Mouse (Mus musculus) B cell, adult 62 days (primary cell): ENCODE measurements around the gene Ddx52. TPM values are rescaled to one million over a fixed set of nuclear protein-coding genes. Genes with fewer than 3 reads are reported as not detected.

Experiments used
- total RNA-seq: library from RNA; stranded (reverse); gene quantifications from 4 replicates; pipeline ENCODE4 v1.2.4, GENCODE M21; 2023

The Ddx52 gene
- total RNA-seq, result 33.2 to 38.1 TPM (median 37.4 TPM) in 4 replicates

GRCm38 (mm10) chr11:83941950-83942840, at the start of gene Ddx52:
TSS of gene Ddx52 (plus strand) at chr11:83942062.

GRCm38 (mm10) chr11:83963991-83964921, 22.4 kb downstream of the Ddx52 start, which contains the start of gene Synrg:
TSS of gene Synrg (plus strand) at chr11:83964428.

Other genes with a start within 250 kb of the Ddx52 start
- gene Wfdc17, start 238.1 kb upstream of the Ddx52 start, total RNA-seq, result 3.6 to 7.1 TPM (median 5.4 TPM) in 4 replicates
- 1.1 TPM in 1 of 4 replicates, not detected in the others for gene Wfdc18, start 233.0 kb upstream of the Ddx52 start, total RNA-seq
- 3.1 to 4.4 TPM (median 3.8 TPM) in 4 replicates for gene Wfdc21, start 195.1 kb upstream of the Ddx52 start, total RNA-seq
- gene Heatr6, start 188.4 kb upstream of the Ddx52 start, total RNA-seq, result 47.9 to 61.6 TPM (median 54.1 TPM) in 4 replicates
- gene Hnf1b, start 92.0 kb upstream of the Ddx52 start, total RNA-seq, result 0.22 to 0.95 TPM (median 0.42 TPM) in 4 replicates
- gene Synrg, start 22.4 kb downstream of the Ddx52 start, total RNA-seq, result 67.3 to 86.0 TPM (median 71.4 TPM) in 4 replicates
- gene Dusp14, start 127.2 kb downstream of the Ddx52 start, total RNA-seq, result 0.57 to 1.5 TPM (median 1.1 TPM) in 3 of 4 replicates, not detected in the other
- 6.6 to 10.5 TPM (median 8.2 TPM) in 4 replicates for gene Tada2a, start 187.5 kb downstream of the Ddx52 start, total RNA-seq
- 22.1 to 35.1 TPM (median 33.1 TPM) in 4 replicates for gene Acaca, start 187.6 kb downstream of the Ddx52 start, total RNA-seq
- gene Gm11437, start 225.4 kb downstream of the Ddx52 start, total RNA-seq, result not detected in 4 replicates